Comparison of ENCODE assay signal across 29 mouse cellular contexts in the genomic region with DNA sequence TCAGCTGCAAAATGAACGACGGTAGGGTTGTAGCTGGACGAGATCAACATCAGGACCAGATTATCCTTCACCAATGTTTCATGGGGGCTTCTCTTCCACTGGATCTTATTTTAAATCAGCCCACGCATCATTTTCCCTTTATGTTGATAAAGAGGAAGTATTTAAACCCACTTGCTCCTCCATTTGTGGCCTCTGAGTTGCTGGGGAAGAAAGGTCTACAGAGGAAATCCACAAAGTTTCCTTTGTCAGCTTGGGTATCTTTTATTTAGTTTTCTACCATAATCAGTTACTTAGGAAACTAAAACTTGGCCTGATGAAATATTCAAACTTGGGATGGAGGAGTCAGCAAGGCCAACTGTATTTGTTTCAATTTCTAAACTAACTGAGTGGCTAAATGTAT. TPM values are rescaled to one million over a fixed set of nuclear protein-coding genes. Genes with fewer than 3 reads are reported as not detected.
DNase-seq lines count a peak whose midpoint lies in the region; ATAC-seq lines count a peak whose summit lies in the region.
"Had no signal": no experiment of that assay in that cellular context is flagged by ENCODE, and none has a peak within 500 bp of the region (broad histone marks: within the 10 kb centered on the region; RNA-seq: fewer than 3 reads in every experiment).

No protein-coding gene starts in this region.

- no peaks in the 10 kb centered on the region for H3K9me3 ChIP-seq in hindbrain, embryonic 12.5 days (replicated peaks)
- H3K9me3 ChIP-seq: embryonic facial prominence, embryonic 12.5 days; embryonic facial prominence, embryonic 15.5 days; heart, embryonic 10.5 days; heart, embryonic 13.5 days; hindbrain, embryonic 13.5 days; intestine, embryonic 15.5 days had no signal

- 97% methylated on average over 4 of the region's 4 CpGs for WGBS in hindbrain, embryonic 12.5 days

- no peak overlapping the region for H3K4me3 ChIP-seq in hindbrain, embryonic 12.5 days
- H3K4me3 ChIP-seq: embryonic facial prominence, embryonic 12.5 days; embryonic facial prominence, embryonic 15.5 days; gastrocnemius, adult 2 months; heart, embryonic 10.5 days; heart, embryonic 13.5 days; hindbrain, embryonic 13.5 days; intestine, embryonic 15.5 days had no signal

- H3K9ac ChIP-seq in hindbrain, embryonic 12.5 days, result no peak overlapping the region
- H3K9ac ChIP-seq: embryonic facial prominence, embryonic 12.5 days; embryonic facial prominence, embryonic 15.5 days; forebrain, postnatal 0 days; heart, embryonic 13.5 days; hindbrain, embryonic 13.5 days; intestine, embryonic 15.5 days had no signal

- no peaks in the 10 kb centered on the region for H3K36me3 ChIP-seq in splenic B cell, adult 2 months (ENCODE audit: control insufficient read depth, insufficient read depth, low read length, poor library complexity, severe bottlenecking)
- no peaks in the 10 kb centered on the region for H3K36me3 ChIP-seq in hindbrain, embryonic 12.5 days
- H3K36me3 ChIP-seq: embryonic facial prominence, embryonic 12.5 days; embryonic facial prominence, embryonic 15.5 days; heart, embryonic 10.5 days; heart, embryonic 13.5 days; hindbrain, embryonic 13.5 days; intestine, embryonic 15.5 days had no signal

- H3K4me1 ChIP-seq in hindbrain, embryonic 12.5 days, result peaks cover 16% of the 10 kb centered on the region
- H3K4me1 ChIP-seq: embryonic facial prominence, embryonic 12.5 days; embryonic facial prominence, embryonic 15.5 days; heart, embryonic 10.5 days; heart, embryonic 13.5 days; intestine, embryonic 15.5 days had no signal

- no peak overlapping the region for H3K4me2 ChIP-seq in hindbrain, embryonic 12.5 days (replicated peaks)
- H3K4me2 ChIP-seq: embryonic facial prominence, embryonic 12.5 days; embryonic facial prominence, embryonic 15.5 days; heart, embryonic 13.5 days; hindbrain, embryonic 13.5 days; intestine, embryonic 15.5 days had no signal

- peak; percentile 4 for DNase-seq in heart, adult 8-10 months (ENCODE audit: low spot score)
- DNase-seq in heart, adult 18-20 months, result no peak
- peak; percentile 32 for DNase-seq in splenic B cell, adult 2 months (ENCODE audit: low read depth, low spot score)
- DNase-seq in layer of hippocampus, postnatal 10 days (ENCODE audit: low spot score in 2 of 2), result no peak
- DNase-seq in adrenal gland, adult 18-20 months (ENCODE audit: low spot score in 2 of 2), result no peak
- DNase-seq: adrenal gland, postnatal 10 days; adrenal gland, postnatal 36 days; cerebellum, adult 11-12 months; cerebellum, adult 8-10 months; cerebellum, postnatal 10 days; forebrain, postnatal 0 days; gastrocnemius, adult 2 months; gastrocnemius, postnatal 14 days; heart, postnatal 14 days; heart, postnatal 4 days; kidney, adult 11 months had no signal

- ATAC-seq in granulocyte monocyte progenitor cell, adult 5-6 weeks (replicated peaks; ENCODE audit: poor library complexity, severe bottlenecking), result peak; percentile 49
- ATAC-seq in megakaryocyte, adult 5-6 weeks (ENCODE audit: poor library complexity, severe bottlenecking), result peak; percentile 33; the same call in 1 of the 2 replicates
- ATAC-seq in hindbrain, embryonic 12.5 days (ENCODE audit: low FRiP score), result no peak
- ATAC-seq: CD4-positive, CD25-positive, alpha-beta regulatory T cell, adult 4 months; forebrain, embryonic 14.5 days; forebrain, postnatal 0 days; hindbrain, embryonic 16.5 days; intestine, embryonic 15.5 days had no signal

- no peaks in the 10 kb centered on the region for H3K27me3 ChIP-seq in splenic B cell, adult 2 months (ENCODE audit: control insufficient read depth, insufficient read depth, low read length, poor library complexity, severe bottlenecking)
- H3K27me3 ChIP-seq in hindbrain, embryonic 12.5 days, result no peaks in the 10 kb centered on the region
- H3K27me3 ChIP-seq: embryonic facial prominence, embryonic 12.5 days; embryonic facial prominence, embryonic 15.5 days; heart, embryonic 13.5 days; hindbrain, embryonic 13.5 days; intestine, embryonic 15.5 days had no signal

- H3K27ac ChIP-seq in hindbrain, embryonic 12.5 days, result no peak overlapping the region
- H3K27ac ChIP-seq: embryonic facial prominence, embryonic 12.5 days; embryonic facial prominence, embryonic 15.5 days; gastrocnemius, adult 2 months; heart, embryonic 10.5 days; heart, embryonic 13.5 days; hindbrain, embryonic 13.5 days; intestine, embryonic 15.5 days had no signal

RNA-seq across cellular contexts. Expression of a gene that starts 1.7 kb away (rescaled TPM):
- total RNA-seq in heart, adult 8-10 months (2022), result 1 to 10 TPM in 3 of 4 experiments, under 1 TPM in 1; 0.54 to 2.3 (median 1.3) TPM
- 1 to 10 TPM in 1 of 2 experiments, under 1 TPM in 1; 0.60 to 1.3 TPM for total RNA-seq in heart, adult 18-20 months (2021)
- total RNA-seq in granulocyte monocyte progenitor cell, adult 5-6 weeks (2014; fragmentation: Nextera tagmentation), result 0.38 TPM in 1 of 2 replicates, not detected in the other
- 1.6 TPM in 1 of 2 replicates, not detected in the other for total RNA-seq in granulocyte monocyte progenitor cell, adult 5-6 weeks (2017)
- 0.22 TPM in 1 of 2 replicates, not detected in the other for total RNA-seq in megakaryocyte, adult 5-6 weeks (2015)
- 0.08 and 0.22 TPM in 2 replicates for total RNA-seq in megakaryocyte, adult 5-6 weeks (2017)
- 10.8 and 12.3 TPM in 2 replicates for polyA plus RNA-seq in hindbrain, embryonic 12.5 days (2016; fragmentation: Nextera tagmentation; extraction: Ambion mirVana)
- 1 to 10 TPM; 4.5 to 6.3 TPM for total RNA-seq in layer of hippocampus, postnatal 10 days (2021)
- 1 to 10 TPM; 1.4 to 3.4 TPM for total RNA-seq in adrenal gland, adult 18-20 months (2021)
- total RNA-seq: MEL had no signal

Comparison
In these comparisons a context has a peak if more than half of its experiments do, and no peak if none do; other contexts are left out.
1. DNase-seq: peak in heart, adult 8-10 months (single experiment) and splenic B cell, adult 2 months (single experiment); none in heart, adult 18-20 months (0 of 2), layer of hippocampus, postnatal 10 days (0 of 2) and adrenal gland, adult 18-20 months (0 of 2).